Mouse (Mus musculus): ENCODE measurements at regions not wholly inside any gene's neighbourhood (a gene's known extent, or its start where the extent isn't known, plus 50 kb on each side); places are given as distances from the start of the nearest gene placed in this dataset.

DNA sequence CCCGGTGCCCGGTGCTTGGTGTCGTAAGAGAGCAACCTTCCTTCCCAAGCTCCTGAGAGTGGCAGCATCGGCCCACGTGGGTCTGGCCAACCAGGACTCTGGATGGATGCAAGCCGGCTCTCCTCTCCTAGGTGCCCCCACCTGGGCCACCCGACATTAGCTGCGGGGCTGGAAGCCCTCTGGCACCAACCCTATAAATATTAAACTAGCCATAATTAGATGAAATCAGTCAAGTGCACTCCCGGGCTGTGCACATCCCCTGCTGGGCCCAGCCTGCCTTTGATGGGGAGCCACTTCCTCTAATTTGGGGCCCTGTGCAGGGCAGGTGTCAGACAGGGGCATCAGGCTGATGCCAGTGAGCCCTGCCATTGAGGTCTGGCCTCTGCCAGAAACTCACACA is 130.8 kb downstream of the Cryba4 start:
- no peak for TF ChIP-seq CTCF (IDR thresholded peaks at IDR 0.05 in 2 of 3, conservative IDR thresholded peaks at IDR 0.05 in 1 of 3; ENCODE audit: control insufficient read depth in 1 of 3, insufficient read depth in 1 of 3, low read depth in 2 of 3, low read length in 3 of 3, poor library complexity in 1 of 3, severe bottlenecking in 1 of 3)
- no peak for TF ChIP-seq POLR2AphosphoS2 (IDR thresholded peaks at IDR 0.05; ENCODE audit: low read length)
- no peak for TF ChIP-seq GABPA (IDR thresholded peaks at IDR 0.05; ENCODE audit: low read depth, low read length)
- no peak for TF ChIP-seq MAX (IDR thresholded peaks at IDR 0.05; ENCODE audit: low read length)
- no peak for TF ChIP-seq TBP (IDR thresholded peaks at IDR 0.05; ENCODE audit: low read depth, low read length)
- no peak for TF ChIP-seq SMC3 (IDR thresholded peaks at IDR 0.05; ENCODE audit: low read depth, low read length)
- no peak for TF ChIP-seq POLR2A (IDR thresholded peaks at IDR 0.05; ENCODE audit: control insufficient read depth in 1 of 2, insufficient read depth in 1 of 2, low read depth in 1 of 2, low read length in 2 of 2, poor library complexity in 1 of 2)
- no peak for TF ChIP-seq ZNF384 (IDR thresholded peaks at IDR 0.05; ENCODE audit: low read depth, low read length)
- TF ChIP-seq JUND (IDR thresholded peaks at IDR 0.05; ENCODE audit: low read depth, low read length): no peak
- TF ChIP-seq GATA1 (IDR thresholded peaks at IDR 0.05; ENCODE audit: low read depth, low read length): no peak
- no peak for TF ChIP-seq KAT2A (conservative IDR thresholded peaks at IDR 0.05; ENCODE audit: low read depth, low read length)
- TF ChIP-seq USF1 (IDR thresholded peaks at IDR 0.05; ENCODE audit: low read depth, low read length): no peak
